Mouse (Mus musculus) kidney, postnatal 4 days (tissue): Measurements from ENCODE around the gene Eln.

Experiments
- DNase-seq, 2 experiments: peaks; one replicate each; pipeline ENCODE4 v3.0.0; 2021; ENCODE audit warnings: mixed read lengths in 2 of 2

Gene Eln

DNA sequence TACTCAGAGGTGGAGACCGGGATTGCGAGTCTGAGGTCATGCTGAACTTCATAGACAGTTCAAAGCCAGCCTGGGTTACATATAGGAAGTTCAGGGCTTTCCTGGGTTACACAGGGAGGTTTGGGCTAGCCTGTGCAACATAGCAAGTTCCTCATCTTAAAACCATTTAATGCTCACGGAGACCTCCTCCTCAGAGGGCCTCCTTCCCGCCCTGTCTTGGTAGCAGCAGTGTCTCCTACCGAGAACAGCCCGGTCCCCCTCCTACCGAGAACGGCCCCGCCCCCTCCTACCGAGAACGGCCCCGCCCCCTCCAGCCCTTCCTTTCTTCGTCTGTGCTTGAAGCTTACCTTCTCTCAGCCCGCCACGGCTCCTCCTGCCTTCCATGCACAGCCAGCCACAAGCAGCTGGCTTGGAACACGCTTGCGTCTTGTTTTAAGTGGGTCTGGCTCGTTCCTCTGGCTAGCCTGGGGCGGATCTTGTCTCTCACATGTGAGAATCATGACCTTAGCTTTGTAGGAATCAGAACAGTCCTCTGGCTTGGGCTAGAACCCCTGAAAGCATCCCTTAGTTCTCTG, 4.8 kb downstream of the Eln start:
- DNase-seq: peak; percentile 69 to 72

DNA sequence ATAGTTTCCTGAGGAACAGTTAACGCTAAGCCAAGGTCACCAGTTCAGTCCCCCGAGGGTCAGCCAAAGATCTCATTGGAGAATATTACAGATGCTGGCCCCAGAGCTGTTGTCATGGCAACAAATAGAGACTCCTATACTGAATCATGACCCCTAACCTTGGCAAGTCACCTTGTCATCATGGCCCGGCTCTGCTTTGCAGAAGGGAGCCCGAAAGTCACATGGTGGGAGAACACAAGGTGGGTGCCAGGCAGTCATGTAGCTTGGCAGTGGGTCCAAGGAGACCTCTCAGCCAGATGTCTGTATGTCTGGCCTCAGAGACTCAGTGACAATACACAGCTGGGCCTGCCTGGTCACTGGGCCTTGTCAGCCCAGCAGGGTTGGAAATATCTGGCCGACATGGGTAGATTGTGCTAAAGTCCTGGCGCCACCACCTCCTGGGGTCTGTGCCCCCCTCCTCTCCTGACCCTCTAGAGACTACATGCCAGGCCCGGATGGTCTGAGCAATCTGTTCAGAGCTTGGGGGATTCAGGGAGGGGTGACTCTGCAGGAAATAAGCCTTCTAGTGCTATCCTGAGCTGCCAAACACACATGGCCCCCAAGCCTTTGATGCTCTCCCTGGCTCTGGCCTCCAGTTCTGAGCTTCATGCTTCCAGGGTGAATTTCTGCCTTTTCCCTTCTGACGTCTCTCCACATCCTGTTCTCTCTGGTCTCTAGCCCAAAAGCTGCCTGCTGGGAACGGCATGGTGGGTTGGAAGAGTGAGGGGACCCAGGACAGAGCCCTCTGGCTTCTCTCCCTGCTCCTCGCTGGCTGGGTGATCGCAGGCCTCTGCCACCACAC, 6.4 kb downstream of the Eln start:
- DNase-seq: peak; percentile 52 to 66

DNA sequence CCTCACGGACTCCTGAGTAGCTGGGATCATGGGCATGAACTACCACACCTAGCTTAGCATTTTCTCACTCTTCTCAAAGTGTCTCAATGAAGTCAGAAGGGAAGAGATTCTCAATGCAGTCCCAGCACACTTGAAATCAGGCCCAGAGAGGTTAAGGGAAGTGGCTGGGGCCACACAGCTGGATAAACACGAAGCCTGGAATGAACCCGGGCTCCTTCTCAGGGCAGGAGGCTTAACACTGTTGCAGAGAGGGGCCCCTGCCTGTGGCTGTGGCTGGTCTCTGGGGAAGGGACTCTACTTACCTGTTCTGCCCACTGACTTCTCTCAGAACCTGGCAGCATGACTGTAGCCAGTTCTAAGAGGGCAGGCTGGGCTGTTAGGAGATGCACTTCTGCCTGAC, 7.2 kb downstream of the Eln start:
- DNase-seq: no peak

DNA sequence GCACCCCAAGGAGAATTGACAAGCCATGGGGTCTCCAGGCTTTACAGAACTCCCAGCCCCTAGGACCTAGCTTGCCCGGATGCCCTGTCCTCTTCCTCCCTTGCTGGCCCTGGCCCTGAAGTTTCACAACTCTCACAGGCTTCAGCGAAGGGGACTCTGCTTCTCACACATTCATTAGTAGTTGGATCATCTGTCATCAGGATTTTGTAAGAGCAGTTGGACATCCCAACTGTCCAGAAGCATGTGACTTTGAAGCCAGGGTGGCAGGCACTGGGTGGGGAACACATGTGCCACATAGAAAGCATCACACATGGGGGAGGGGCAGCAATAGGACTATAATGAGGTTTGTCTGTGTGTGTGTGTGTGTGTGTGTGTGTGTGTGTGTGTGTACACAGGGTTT, 12.2 kb downstream of the Eln start:
- DNase-seq: no peak

DNA sequence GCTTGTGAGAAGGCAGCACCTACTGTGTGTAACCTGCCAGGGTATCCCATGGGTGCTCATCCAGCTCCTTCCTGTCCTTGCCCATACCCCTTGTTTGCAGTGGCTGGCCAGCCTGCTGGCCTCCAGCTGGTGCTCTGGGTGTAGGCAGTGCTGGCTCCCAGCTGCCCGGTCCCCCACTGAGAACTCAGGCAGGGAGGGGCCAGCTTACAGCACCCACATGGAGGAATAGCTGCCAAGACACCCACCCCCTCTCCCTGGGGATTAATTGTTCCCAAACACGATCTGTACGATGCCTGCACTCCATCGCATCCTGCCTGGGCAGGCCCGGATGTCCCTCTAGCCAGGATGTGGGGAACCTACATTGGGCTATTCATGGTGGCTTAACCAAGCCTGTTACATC, 13.1 kb downstream of the Eln start:
- DNase-seq: no peak

DNA sequence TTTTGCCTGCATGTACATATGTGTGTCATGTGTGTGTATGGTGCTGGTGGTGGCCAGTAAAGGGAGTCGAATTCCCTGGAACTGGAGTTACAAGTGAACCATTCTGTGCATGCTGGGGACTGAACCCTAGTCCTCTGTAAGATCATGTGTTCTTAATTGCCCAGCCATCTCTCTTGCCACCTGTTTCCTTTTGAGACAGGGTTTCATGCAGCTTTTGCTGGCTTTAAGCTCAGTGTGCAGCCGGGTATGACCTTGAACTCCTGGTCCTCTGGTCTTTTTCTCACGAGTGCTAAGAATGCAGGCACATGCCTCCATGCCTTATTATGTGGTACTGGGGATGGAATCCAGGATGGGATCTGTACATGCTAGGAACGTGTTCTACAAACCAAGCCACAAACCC, 13.9 kb downstream of the Eln start:
- no peak for DNase-seq

DNA sequence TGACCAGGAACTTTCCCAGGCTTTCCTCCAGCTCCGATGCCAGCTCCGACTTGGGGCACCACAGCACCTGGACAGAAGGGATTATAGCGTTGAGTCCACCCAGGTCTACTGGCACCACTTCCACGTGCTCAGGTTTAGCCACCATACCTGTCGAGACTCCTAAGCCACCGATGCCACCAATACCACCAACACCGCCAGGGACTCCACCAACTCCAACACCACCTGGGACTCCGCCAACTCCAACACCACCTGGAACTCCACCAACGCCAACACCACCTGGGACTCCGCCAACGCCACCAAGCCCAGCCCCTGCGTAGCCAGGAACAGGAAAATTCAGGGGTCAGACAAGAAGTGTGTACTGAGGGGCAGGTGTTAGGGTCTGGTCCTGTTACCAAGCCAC, 18.0 kb downstream of the Eln start:
- no peak for DNase-seq

DNA sequence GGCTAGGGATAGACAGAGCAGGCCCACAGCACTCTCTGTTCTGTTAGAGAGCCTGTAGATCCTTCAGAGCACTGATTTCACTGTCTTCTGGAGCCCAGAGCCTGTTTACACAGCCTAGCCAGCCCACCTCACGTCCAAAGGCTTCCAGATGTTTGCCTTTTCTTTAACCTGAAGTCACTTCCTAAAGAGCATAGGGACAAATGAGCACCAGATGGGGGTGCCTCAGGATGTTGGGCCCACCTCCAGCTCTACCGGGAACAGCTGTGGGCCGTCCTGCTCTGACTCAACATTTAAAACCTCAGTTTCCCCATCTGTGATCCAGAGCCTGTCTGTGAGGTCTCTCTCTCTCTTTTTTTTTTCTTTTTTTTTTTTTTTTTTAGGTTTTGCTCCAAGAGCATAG, 18.6 kb downstream of the Eln start:
- DNase-seq: no peak

DNA sequence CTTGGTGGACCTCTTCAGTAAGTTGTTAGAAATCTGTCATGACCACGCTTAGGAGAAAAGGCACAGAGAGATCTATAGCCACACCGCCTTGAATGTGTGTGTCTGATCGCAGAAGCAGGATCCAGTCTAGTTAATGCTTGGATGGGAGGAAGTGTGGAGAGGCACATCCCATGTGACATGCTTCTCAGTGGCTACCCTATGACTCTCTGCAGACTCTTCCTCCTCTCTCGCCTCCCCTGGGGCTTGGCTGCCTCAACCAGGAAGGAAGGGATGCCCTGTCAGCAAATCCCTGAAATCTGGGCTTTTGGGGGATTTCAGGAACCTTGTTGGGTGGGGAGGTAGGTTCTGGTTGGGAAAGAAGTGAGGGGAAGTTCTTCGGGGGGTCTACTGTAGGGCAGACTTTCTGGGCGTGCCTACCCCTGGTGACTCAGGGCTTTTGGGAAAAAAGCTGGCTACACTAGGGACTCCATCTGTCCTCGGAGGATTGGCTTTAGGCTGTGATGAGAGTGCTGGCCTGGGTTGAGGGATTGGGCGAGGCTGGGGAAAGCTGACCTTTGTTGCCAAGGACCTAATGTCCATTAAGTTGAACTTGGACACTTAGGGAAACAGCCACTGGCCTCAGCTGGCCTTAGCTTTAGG, 20.0 kb downstream of the Eln start:
- no peak for DNase-seq

DNA sequence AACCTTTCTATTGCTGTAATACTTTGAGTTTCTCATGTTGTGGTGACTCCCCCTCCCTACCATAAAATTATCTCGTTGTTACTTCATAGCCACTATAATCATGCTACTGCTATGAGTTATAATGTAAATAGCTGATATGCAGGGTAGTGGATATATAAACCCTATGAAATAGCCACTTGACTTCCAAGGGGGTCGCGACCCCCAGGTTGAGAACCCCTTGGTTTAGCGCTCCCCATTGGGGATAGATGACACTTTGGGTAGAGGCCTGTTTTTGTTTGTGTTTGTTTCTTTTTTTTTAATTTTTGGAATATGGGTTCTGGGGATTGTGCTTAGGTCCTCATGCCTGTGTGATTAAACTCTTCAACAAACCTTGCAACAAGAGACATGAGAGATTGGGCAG, 21.8 kb downstream of the Eln start:
- DNase-seq: no peak

DNA sequence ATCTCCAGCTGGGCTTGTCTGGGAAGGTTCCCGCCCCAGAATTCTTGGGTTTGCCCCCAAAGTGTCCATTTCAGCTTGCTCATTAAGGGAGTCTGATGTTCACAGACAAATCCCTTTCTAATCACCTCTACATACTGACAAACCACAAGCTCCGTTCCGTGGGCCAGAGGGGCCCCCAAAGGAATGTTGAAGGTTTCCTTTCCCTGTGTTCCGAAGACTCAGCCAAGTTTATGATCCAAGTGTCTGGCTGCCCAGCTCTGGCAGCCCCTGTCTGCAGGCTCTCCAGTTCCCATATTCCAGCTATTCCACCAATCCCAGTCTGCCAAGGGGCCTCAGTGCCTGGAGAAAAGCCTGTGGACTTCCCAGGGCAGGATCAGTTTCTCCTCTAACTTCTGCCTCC, 27.1 kb downstream of the Eln start:
- DNase-seq: no peak

DNA sequence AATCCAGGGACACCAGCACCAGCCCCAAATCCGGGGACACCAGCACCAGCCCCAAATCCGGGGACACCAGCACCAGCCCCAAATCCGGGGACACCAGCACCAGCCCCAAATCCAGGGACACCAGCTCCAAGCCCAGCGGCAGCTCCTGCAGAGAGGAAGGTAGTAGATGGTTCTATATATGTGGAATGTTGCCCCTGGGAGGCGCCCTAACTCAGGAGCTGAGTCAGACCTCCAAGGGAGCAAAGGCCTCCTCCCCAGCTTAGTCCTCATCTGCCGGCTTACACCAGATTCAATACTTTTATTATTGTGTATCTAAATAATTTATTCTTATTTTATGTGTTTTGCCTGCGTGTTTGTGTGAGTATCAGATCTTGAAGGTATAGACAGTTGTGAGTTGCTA, 36.0 kb downstream of the Eln start:
- peak; percentile 43 to 44 for DNase-seq

DNA sequence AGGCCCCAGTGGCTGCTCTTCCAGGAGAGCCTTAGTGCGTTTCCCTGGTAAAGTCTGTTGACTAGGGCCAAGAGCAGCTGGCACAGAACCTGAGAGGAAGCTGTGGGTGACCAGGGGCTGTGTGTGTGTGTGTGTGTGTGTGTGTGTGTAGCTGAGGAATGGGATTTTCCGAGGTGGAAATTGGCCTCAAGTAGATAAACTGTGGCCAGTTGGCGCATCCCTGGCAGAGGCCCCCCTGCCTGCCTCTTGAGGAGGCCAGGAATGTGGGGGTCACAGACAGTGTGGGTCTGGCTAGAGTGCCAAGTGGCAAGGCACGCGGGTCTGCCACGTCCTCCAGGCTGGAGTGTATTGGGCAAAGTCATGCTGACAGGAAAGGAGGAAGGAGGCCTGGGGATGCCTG, 37.8 kb downstream of the Eln start:
- DNase-seq: peak in 1 of 2 experiments; percentile 26

DNA sequence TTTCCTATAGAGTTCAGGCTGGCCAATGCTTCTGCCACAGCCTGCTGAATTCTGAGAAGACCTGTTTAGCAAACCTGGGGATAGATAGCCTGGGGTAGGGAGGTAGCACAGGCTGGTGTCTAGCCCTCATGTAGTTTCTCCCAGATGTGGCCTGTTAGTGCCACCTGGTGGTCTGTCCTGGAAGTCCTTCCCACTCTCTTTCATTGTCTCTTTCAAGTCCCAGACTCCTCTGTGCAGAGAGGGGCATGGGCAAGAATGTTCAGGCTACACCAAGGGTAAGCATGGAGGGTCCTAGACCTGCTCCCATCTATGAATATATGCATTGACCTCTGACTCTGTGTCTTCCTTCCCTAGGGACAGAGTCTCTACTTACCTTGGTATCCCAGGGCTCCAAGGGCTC, 43.0 kb downstream of the Eln start:
- peak; percentile 85 to 86 for DNase-seq

DNA sequence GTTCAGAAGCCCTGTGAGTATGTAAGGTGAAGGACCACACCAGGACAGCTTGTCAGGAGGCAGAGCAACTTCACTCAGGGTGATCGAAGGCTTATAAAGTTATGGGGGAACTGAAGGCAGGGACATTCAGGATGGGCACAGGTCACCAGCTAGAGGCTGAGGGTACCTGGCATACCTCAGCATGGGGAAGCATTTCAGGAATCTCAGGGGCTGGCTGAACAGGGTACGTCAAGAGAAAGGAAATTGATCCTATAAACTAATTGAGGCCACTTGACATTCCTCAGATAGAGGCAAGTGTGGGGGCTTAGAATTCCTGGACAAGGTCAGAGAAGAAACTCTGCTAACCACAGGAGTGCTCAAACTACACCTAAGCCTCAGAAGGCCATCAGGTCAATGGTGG, 51.6 kb downstream of the Eln start:
- no peak for DNase-seq

DNA sequence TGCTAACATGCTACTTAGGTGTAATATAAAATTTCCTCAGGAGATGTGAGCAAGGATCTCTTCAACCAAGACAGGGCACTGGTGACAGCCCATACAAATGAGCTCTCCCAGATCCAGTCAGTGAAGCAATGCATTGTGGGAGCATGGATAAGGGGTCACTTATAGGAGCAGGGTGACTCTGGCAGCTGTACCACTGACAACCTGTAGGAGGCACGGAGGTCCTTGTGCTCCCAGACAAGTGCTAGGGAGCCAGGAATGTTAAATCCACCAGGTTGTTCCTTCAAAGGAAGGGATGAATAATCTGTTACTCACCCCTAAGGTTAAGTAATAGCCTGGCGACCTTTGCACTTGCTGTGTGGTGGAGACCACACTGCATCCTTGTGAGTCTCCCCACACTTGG, 52.0 kb downstream of the Eln start:
- DNase-seq: no peak

DNA sequence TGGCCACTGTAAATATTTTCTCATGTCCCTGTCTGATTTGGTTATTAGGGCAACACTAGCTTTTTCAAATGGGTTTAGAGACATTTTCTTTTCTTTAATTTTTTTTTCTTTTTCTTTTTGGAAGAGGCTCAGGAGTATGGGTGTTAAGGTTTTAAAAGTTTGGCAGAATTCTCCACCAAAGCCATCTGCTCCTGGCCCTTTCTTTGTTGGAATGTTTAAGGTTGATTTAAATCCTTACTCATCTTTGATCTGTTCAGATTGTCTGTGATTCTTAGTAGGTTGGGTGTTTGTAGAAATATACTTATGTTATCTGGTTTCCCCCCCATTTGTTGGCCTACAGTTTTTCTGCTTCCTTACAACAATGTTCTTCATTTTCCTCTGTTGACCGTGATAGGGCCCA, 54.4 kb downstream of the Eln start:
- DNase-seq: no peak

DNA sequence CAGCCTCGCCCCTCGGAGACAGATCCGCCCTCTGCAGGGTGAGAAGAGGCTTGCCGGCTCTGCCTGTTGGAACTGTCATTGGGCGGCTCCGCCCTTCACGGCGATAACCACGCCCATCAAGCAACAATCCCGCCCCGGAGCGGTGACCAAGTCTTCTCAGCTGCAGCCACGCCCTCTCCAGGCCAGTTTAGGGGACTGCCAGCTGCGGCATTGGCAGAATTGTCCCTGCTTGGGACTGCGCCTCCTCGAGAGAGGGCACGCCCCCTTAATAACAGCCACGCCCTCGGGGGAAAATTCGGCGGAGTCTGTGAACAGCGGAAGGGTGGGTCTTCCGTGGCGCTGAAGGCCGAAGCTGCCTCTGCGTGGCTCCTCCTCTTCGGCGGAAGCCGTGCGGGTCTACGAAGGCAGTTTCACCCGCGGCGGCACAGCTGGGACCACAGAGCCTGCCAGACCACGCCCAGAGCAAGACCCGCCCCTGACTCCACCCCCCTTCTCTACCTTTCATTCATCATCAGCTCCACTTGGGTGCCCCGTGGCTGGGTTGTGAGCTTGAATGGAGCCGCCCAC, 58.3 kb downstream of the Eln start:
- peak; percentile 99 for DNase-seq

DNA sequence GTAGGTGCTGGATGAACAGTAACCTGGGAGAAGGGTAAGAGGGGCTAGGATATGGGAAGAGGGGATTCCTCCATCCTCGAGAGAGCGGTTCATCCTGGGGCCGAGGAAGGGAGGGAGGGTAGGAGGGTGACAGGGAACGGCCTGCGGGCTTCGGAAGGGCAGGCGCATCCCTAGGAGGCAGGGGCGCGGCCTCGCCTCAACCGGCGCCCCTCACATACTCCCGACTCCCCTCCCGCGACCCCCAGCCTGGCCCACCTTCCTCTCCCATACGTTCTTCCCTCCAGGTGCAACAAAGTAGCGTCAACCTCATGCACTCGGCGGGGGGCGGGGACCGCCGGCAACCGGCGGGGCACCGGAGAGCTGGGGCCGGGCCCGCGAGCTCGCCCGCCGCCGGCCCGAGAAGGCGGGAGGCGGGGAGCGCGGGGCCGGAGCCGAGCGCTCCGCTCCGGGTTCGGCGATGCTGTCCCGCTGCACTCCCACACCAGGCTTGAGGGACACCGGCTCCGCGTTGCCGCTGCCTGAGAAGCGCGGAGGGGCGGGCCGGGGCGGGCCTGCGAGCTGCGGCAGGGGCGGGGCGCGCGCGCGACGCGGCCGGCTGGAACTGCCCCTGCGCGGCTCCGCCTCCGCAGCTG, 58.9 kb downstream of the Eln start, which contains the start of gene Limk1:
TSS of gene Limk1 (minus strand) at position 513 of the 632 bp plus-strand sequence.
- DNase-seq: no peak

DNA sequence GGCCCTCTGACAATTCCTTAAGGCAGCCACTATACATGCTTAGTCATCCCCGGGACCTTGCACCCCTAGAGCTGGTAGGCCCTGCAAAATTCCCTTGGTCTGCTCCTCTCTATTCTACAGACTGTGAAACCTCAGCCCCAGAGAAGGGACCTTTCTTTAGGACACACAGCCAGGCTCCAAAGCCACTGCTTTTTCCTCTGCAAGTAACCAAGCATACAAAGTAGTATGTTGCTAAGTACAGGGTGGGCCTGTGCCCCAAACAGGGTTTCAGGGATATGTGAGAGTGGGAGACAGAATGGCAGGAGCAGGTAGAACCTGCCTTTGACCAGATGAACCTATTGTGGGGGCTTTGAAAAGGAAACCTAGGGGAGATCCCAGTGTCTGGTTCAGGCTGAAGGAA, 59.9 kb downstream of the Eln start:
- DNase-seq: no peak

DNA sequence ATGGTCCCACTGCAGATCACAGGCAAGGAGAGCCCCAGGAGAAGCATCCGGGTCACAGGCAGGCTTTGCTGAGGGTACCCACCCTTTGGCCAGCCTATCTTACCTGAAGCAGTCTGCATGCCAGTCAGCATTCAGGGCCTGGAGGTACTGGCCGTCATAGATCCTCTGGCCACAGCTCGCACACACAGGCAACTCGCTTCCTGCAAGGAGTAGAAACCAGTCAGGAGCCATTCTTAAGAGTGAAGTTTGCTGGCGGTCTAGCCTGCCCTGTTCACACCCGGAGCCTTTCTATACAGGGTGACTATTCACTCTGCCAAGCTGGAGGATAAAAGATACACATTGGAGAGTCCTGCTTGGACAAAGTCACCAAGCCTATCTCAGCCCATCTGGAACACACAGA, 60.6 kb downstream of the Eln start:
- DNase-seq: no peak

DNA sequence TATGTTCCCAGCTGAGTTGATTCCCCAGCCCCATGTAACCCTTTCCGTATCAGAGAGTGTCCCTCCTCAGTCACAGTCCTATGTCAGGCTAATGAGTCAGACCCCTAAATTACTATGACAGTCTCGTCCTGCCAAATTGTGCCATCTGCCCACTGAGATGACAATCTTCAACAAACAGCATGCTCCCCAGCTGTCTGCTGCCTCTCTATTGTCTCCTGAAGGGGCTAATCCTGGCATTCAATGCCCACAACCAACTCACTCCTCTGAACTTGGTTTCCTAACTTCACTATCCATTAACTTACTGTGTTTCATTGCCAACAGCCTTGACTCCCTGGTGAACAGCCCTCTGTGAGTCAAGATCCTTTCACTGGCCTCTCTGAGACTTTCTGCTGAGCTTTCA, 62.7 kb downstream of the Eln start:
- no peak for DNase-seq

DNA sequence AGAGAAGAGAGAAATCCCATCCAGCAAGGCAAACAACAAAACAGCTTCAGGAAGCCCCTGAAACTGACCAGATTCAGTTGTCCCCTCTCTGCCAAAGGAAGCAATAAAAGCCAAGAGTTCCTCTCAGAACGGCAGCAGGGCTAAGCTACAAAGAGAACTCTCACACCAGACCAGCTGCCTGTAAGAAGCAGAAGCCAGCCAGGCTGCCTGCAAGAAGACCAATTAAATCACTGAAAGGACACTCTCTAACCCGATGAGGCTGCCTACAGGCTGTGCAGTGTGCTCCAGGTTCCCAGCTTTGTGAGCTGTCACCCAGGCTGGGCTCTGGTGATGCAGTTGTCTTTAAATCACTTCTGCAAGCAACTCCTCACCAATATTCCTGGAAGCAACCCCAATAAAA, 63.3 kb downstream of the Eln start:
- DNase-seq: no peak
